ENCODE assay signal across 7 mouse cellular contexts in the genomic region with DNA sequence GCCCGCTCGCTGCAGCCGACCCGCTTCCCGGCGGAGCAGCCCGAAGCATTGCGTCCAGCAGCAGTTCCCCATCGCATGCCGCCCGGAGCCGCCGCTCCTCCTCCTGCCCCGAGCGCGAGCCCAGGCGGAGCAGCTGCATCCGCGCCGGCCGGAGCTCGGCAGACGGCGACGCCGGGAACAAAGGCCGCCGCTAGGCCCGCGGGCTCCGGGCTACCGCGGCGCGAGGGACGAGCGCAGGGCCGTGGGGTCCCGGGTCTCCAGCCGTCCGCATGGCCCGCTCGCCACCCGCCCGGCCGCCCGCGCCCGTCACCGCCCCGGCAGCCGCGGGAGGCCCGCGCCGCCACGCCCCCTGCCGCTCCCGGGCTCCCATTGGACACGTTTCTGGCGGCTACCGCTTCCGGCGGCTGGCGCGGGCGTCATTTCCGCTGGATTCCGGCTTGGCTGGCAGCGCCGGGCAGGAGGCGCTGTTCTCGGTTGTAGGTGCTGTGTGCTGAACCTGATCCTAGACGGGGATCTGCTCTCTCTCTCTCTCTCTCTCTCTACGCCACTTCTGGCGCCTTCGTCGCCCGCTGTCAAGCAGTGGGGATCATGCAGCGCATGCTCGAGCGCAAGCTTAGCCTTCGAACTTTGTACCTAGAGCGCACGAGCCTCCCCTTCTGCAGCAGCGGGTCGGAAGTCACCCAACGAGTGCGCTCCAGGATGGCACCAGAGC. TPM values are rescaled to one million over a fixed set of nuclear protein-coding genes. Genes with fewer than 3 reads are reported as not detected.
DNase-seq lines count a peak whose midpoint lies in the region; ATAC-seq lines count a peak whose summit lies in the region.

A gene (minus strand): TSS at position 370 of the 712 bp plus-strand sequence.

- DNase-seq in adrenal gland, adult 2 months = peak; percentile 97
- peak; percentile 89 for DNase-seq in embryo, embryonic 11.5 days (ENCODE audit: low read depth, low spot score)
- peak; percentile 92 to 95 for DNase-seq in gastrocnemius, postnatal 4 days (ENCODE audit: low spot score in 2 of 2)
- peak; percentile 96 to 98 for DNase-seq in left cerebral cortex, postnatal 36 days (ENCODE audit: low spot score in 2 of 2)
- DNase-seq in midbrain, embryonic 11.5 days (ENCODE audit: low spot score, missing footprints) = peak; percentile 99
- peak; percentile 93 for DNase-seq in skeletal muscle tissue, adult 2 months (ENCODE audit: low read depth, low spot score)

- H3K27me3 ChIP-seq in intestine, embryonic 16.5 days (replicated peaks; ENCODE audit: control insufficient read depth, insufficient read depth, low read length) = no peaks in the 10 kb centered on the region
- no peaks in the 10 kb centered on the region for H3K27me3 ChIP-seq in midbrain, embryonic 11.5 days (ENCODE audit: control insufficient read depth, insufficient read depth, low read length)

- H3K4me1 ChIP-seq in intestine, embryonic 16.5 days (ENCODE audit: control insufficient read depth, insufficient read depth, low read length) = peaks cover 30% of the 10 kb centered on the region
- peaks cover 14% of the 10 kb centered on the region for H3K4me1 ChIP-seq in midbrain, embryonic 11.5 days (ENCODE audit: control insufficient read depth, insufficient read depth, low read length)

- WGBS in intestine, embryonic 16.5 days = under 1% methylated on average over 60 of the region's 89 CpGs
- under 1% methylated on average over 61 of the region's 89 CpGs for WGBS in midbrain, embryonic 11.5 days

- H3K9ac ChIP-seq in intestine, embryonic 16.5 days (ENCODE audit: low read depth, low read length) = peak within 1 kb of the TSS; percentile 89
- peak within 1 kb of the TSS; percentile 93 for H3K9ac ChIP-seq in midbrain, embryonic 11.5 days (ENCODE audit: low read length)

- H3K4me3 ChIP-seq in intestine, embryonic 16.5 days (ENCODE audit: low read length) = peak within 1 kb of the TSS; percentile 85
- H3K4me3 ChIP-seq in midbrain, embryonic 11.5 days (ENCODE audit: low read depth, low read length) = peak within 1 kb of the TSS; percentile 96

- intact Hi-C loops in left cerebral cortex, postnatal 36 days (cut with DNase I) = no loop called here

- H3K36me3 ChIP-seq in intestine, embryonic 16.5 days (ENCODE audit: control insufficient read depth, insufficient read depth, low read length) = no peaks in the 10 kb centered on the region
- H3K36me3 ChIP-seq in midbrain, embryonic 11.5 days (ENCODE audit: control insufficient read depth, insufficient read depth, low read length) = no peaks in the 10 kb centered on the region

- ATAC-seq in intestine, embryonic 16.5 days = peak; percentile 90
- ATAC-seq in midbrain, embryonic 11.5 days (ENCODE audit: low FRiP score) = peak; percentile 97

- H3K9me3 ChIP-seq in intestine, embryonic 16.5 days (ENCODE audit: control insufficient read depth, low read length) = no peaks in the 10 kb centered on the region
- no peaks in the 10 kb centered on the region for H3K9me3 ChIP-seq in midbrain, embryonic 11.5 days (ENCODE audit: control insufficient read depth, low read length)

- peak within 1 kb of the TSS; percentile 63 for H3K4me2 ChIP-seq in intestine, embryonic 16.5 days (ENCODE audit: low read depth, low read length)
- H3K4me2 ChIP-seq in midbrain, embryonic 11.5 days = peak within 1 kb of the TSS; percentile 85

- peak within 1 kb of the TSS; percentile 95 for H3K27ac ChIP-seq in intestine, embryonic 16.5 days (ENCODE audit: low read length)
- peak within 1 kb of the TSS; percentile 87 for H3K27ac ChIP-seq in midbrain, embryonic 11.5 days (ENCODE audit: low read depth, low read length)

RNA-seq across cellular contexts. Expression of the gene that starts here (rescaled TPM):
- total RNA-seq in adrenal gland, adult 2 months (2021) = 10 to 100 TPM; 28.3 to 34.2 TPM
- polyA plus RNA-seq in adrenal gland, adult 2 months (2012; rRNA removed) = 20.9 and 24.4 TPM in 2 replicates
- total RNA-seq in gastrocnemius, postnatal 4 days (2021) = 10 to 100 TPM; 19.8 to 20.8 TPM
- 87.4 and 101 TPM in 2 replicates for polyA plus RNA-seq in intestine, embryonic 16.5 days (2015; fragmentation: Nextera tagmentation; extraction: Ambion mirVana)
- total RNA-seq in left cerebral cortex, postnatal 36 days (2021) = 10 to 100 TPM; 79.4 to 83.4 TPM
- 70.9 and 73.9 TPM in 2 replicates for polyA plus RNA-seq in midbrain, embryonic 11.5 days (2014; fragmentation: Nextera tagmentation; extraction: Ambion mirVana)

Comparison
In these comparisons a context has a peak if more than half of its experiments do, and no peak if none do; other contexts are left out.
1. Peak in every context shown above with its lines: DNase-seq, ATAC-seq, H3K4me3 ChIP-seq and H3K27ac ChIP-seq.